Mouse (Mus musculus) ES-E14 (cell line): ENCODE data around the gene Dab2ip. TPM values are rescaled to one million over a fixed set of nuclear protein-coding genes. Genes with fewer than 3 reads are reported as not detected.

Experiments used
- DNase-seq: peaks from one replicate; pipeline ENCODE4 v3.0.0-alpha.2; 2013; ENCODE audit warnings: low read depth, low spot score
- H3K27ac ChIP-seq: 2 replicates; pipeline ENCODE4 v1.5.1; 2012; ENCODE audit warnings: low read depth, mild to moderate bottlenecking, low read length, moderate library complexity, mixed read lengths; ENCODE audit not compliant: poor library complexity, insufficient read depth, severe bottlenecking
- H3K36me3 ChIP-seq: 2 replicates; pipeline ENCODE4 v1.6.1; 2012; ENCODE audit warnings: mild to moderate bottlenecking, low read length, moderate library complexity, mixed read lengths; ENCODE audit not compliant: control insufficient read depth, poor library complexity, insufficient read depth, severe bottlenecking
- H3K4me1 ChIP-seq, 2 experiments: fragments of 150-350 bp in 1 of 2; sonication (generic) in 1 of 2; 2 replicates each; pipeline ENCODE4 v1.6.1; 2012; ENCODE audit warnings: low read length in 2 of 2, mild to moderate bottlenecking in 1 of 2, mixed read lengths in 1 of 2; ENCODE audit not compliant: control insufficient read depth in 2 of 2, insufficient read depth in 2 of 2, poor library complexity in 1 of 2
- H3K4me3 ChIP-seq, 2 experiments: fragments of 150-350 bp in 1 of 2; sonication (generic) in 1 of 2; 2 replicates each; pipeline ENCODE4 v1.5.1; 2012; ENCODE audit warnings: low read length in 2 of 2, low read depth in 1 of 2, mild to moderate bottlenecking in 1 of 2, mixed read lengths in 1 of 2; ENCODE audit not compliant: insufficient read depth in 1 of 2, poor library complexity in 1 of 2, severe bottlenecking in 1 of 2
- H3K9ac ChIP-seq: 2 replicates; pipeline ENCODE4 v1.6.1; 2012; ENCODE audit warnings: low read depth, mild to moderate bottlenecking, low read length, mixed read lengths; ENCODE audit not compliant: poor library complexity, insufficient read depth, severe bottlenecking
- H3K9me3 ChIP-seq: fragments of 150-350 bp; sonication (generic); 2 replicates; pipeline ENCODE4 v1.6.1; 2012; ENCODE audit warnings: low read depth, mild to moderate bottlenecking, low read length; ENCODE audit not compliant: control insufficient read depth, insufficient read depth
- CHD2 ChIP-seq: IDR thresholded peaks from 2 replicates; pipeline ENCODE4 v1.6.1; 2014; ENCODE audit warnings: mild to moderate bottlenecking, low read depth, low read length, inconsistent platforms
- HCFC1 ChIP-seq: IDR thresholded peaks from 2 replicates; pipeline ENCODE4 v1.6.1; 2012; ENCODE audit warnings: low read length, inconsistent platforms, borderline replicate concordance; ENCODE audit not compliant: insufficient read depth
- MAFK ChIP-seq: IDR thresholded peaks from 2 replicates; pipeline ENCODE4 v1.6.1; 2014; ENCODE audit warnings: mild to moderate bottlenecking, low read depth, low read length, inconsistent platforms; ENCODE audit not compliant: insufficient read depth
- ZC3H11A ChIP-seq: IDR thresholded peaks from 2 replicates; pipeline ENCODE4 v1.6.1; 2012; ENCODE audit warnings: low read depth, mild to moderate bottlenecking, inconsistent platforms, low read length, borderline replicate concordance
- ZNF384 ChIP-seq: IDR thresholded peaks from 2 replicates; pipeline ENCODE4 v1.6.1; 2012; ENCODE audit warnings: low read depth, low read length, inconsistent platforms
- in situ Hi-C, 2 experiments: fragments of 600-800 bp; cut with MboI; formaldehyde crosslinking; loops; one replicate each; pipeline ENCODE4 v1.15.1; 2025; ENCODE audit warnings: low sequenced_read_pairs in 2 of 2, inconsistent platforms in 1 of 2; ENCODE audit not compliant: unreplicated experiment in 2 of 2
- total RNA-seq: library from RNA; depleted of rRNA; stranded (reverse); fragments of 300-350 nt; gene quantifications from 2 replicates; pipeline ENCODE4 v1.2.3, GENCODE M21; 2012

Dab2ip gene
- total RNA-seq, 1 experiment = 46.9 TPM

DNA sequence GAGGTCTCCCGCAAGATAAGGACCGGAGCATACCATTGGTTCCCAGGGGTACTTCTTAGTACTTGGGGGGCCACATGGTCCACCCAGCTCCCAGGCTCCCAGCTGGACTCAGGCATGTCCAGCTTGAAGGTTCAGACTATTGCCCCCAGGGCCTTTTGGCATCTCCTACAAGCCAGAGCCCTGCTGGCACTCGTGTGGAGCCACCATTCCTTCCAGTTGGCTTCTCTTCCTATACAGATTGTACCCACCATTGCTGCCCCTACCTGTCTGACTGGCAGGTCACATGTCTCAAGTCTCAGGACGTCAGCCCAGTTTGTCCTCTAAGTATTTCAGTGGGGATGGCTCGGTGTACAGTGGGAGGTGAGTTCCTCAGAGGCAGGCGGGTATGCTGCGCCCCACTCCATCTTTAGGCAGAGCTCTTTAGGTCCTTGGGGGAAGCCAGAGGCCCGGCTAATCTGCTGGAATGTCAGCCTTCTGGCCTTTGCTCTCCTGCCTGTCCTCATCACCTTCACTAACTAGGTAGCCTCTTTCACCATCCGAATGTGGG lies 68.2 kb downstream of the Dab2ip start:
- Histone ChIP-seq H3K4me1 (peaks cover 2 to 4% of the 10 kb centered on the region in 2 experiments; a peak in 3 of 4 replicates), H3K9me3 (no peaks in the 10 kb centered on the region), H3K27ac (no peak overlapping the region), H3K4me3 (no peak overlapping the region), H3K9ac (no peak overlapping the region), H3K36me3 (no peaks in the 10 kb centered on the region)
- TF ChIP-seq ZC3H11A (no peak), CHD2 (no peak), ZNF384 (no peak), HCFC1 (no peak), MAFK (no peak)
- in situ Hi-C loops = loop anchor here in 1 of 2 experiments (25.0 kb wide), 1 partner anchor 286 kb away; no protein-coding TSS in a partner anchor
- DNase-seq = no peak

DNA sequence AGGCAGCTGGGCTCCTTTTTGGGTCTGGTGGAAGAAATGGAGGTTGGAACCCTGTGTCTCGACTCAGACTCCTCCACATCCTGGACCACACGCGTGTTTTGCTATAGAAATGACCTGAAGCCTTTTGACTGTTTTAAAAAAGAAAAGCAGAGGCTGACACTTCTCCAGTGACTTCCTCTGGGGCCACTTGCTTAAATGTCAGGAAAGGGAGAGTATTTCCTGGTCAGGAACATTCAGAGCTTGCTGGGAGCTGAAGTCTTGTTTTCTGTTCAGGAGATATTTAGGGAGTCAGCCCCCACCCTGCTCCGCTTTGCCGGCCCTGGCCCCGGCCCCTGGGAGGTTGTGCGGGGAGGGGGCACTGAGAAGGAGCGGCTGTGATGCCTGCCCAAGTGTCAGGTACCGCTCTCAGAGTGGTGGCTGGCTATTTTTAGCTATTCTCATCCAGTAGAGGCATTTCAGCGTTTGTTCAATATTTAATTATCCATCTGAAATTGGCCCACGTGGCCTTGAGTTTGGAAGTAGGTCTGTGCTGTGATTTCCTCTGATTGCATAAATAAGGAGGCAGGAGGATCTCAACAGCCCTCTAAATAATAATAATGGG lies 69.3 kb downstream of the Dab2ip start:
- no peak for DNase-seq
- Histone ChIP-seq H3K9ac (no peak overlapping the region), H3K9me3 (no peaks in the 10 kb centered on the region), H3K36me3 (no peaks in the 10 kb centered on the region), H3K27ac (no peak overlapping the region), H3K4me1 (peaks cover 0 to 2% of the 10 kb centered on the region in 2 experiments; a peak in 1 of 4 replicates), H3K4me3 (no peak overlapping the region)
- TF ChIP-seq ZC3H11A = no peak
- no peak for TF ChIP-seq CHD2
- TF ChIP-seq ZNF384 = no peak
- no peak for TF ChIP-seq MAFK
- TF ChIP-seq HCFC1 = no peak
- in situ Hi-C loops = loop anchor here in 1 of 2 experiments (25.0 kb wide), 1 partner anchor 285 kb away; no protein-coding TSS in a partner anchor

DNA sequence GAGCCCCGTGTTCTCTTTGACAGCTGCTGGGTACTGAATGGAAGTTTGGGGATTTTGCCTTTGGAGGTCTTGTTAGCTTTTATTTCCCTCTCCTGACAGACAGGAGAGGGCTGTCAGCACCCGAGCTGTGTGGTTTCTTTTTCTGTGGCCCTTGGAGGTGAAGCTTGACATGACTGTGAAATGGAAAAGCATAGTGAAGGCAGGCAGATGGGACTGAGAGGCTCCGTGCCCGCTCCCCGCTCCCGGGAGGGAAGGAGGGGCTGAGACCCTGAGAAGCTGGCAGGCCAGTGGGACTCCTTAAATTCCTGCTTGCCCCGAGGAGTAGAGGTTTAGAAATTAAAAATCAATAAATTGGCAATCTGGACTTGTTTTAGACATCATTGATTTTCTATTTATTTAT lies 70.0 kb downstream of the Dab2ip start:
- DNase-seq = no peak
- Histone ChIP-seq H3K9ac (no peak overlapping the region), H3K27ac (no peak overlapping the region), H3K36me3 (no peaks in the 10 kb centered on the region), H3K4me1 (peaks cover 0 to 2% of the 10 kb centered on the region in 2 experiments; a peak in 1 of 4 replicates), H3K4me3 (no peak overlapping the region), H3K9me3 (no peaks in the 10 kb centered on the region)
- no peak for TF ChIP-seq ZNF384
- no peak for TF ChIP-seq MAFK
- TF ChIP-seq CHD2 = no peak
- TF ChIP-seq HCFC1 = no peak
- in situ Hi-C loops = loop anchor here in 1 of 2 experiments (25.0 kb wide), 1 partner anchor 284 kb away; no protein-coding TSS in a partner anchor

DNA sequence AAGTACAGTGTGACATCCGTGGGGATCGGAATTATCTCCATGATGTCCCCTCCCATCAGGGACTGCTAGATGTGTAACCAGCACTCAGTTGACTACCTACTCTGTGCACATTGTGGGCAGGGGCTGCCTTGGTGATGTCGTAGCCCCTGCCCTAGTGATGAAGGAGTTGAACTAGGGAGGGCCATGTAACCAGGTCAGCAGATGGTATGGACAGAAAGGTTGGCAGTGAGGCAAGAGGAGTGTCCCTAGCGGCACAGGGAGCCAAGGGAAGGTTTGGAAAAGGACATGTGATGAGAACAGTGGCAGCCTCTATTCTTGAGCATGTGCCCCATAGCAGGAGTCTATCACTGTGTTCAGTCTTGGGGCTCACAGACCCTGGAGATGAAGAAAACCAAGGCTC lies 70.6 kb downstream of the Dab2ip start:
- Histone ChIP-seq H3K9ac (no peak overlapping the region), H3K36me3 (no peaks in the 10 kb centered on the region), H3K27ac (no peak overlapping the region), H3K4me3 (no peak overlapping the region), H3K4me1 (no peaks in the 10 kb centered on the region; a peak in 1 of 4 replicates), H3K9me3 (no peaks in the 10 kb centered on the region)
- DNase-seq = no peak
- in situ Hi-C loops = loop anchor here in 1 of 2 experiments (25.0 kb wide), 1 partner anchor 284 kb away; no protein-coding TSS in a partner anchor
- TF ChIP-seq ZC3H11A (no peak), CHD2 (no peak), HCFC1 (no peak), MAFK (no peak), ZNF384 (no peak)
